Mouse (Mus musculus): ENCODE measurements around the gene Hcrtr1. TPM values are rescaled to one million over a fixed set of nuclear protein-coding genes. Genes with fewer than 3 reads are reported as not detected.
A peak's percentile ranks its signal among the peaks of the same experiment; 100 is the strongest.

The Hcrtr1 gene
- polyA plus RNA-seq, 1 experiment from 2014 or later, result 0.34 TPM

- Histone ChIP-seq H3K36me3 (ENCODE audit: control insufficient read depth, insufficient read depth, low read length) (no peaks in the 10 kb centered on the region), H3K4me1 (ENCODE audit: control insufficient read depth, insufficient read depth, low read length) (peaks cover 30% of the 10 kb centered on the region), H3K9ac (ENCODE audit: low read depth, low read length) (no peak overlapping the region), H3K27me3 (replicated peaks; ENCODE audit: control insufficient read depth, insufficient read depth, low read length) (no peaks in the 10 kb centered on the region), H3K4me2 (ENCODE audit: low read depth, low read length) (no peak overlapping the region), H3K27ac (ENCODE audit: low read length) (no peak overlapping the region), H3K4me3 (ENCODE audit: low read length) (no peak overlapping the region), H3K9me3 (ENCODE audit: control insufficient read depth, low read length) (no peaks in the 10 kb centered on the region)
- WGBS, result 42% methylated on average over 4 of the region's 4 CpGs
- no peak for ATAC-seq
These were observed 22.2 kb upstream of the Hcrtr1 start for GRCm38 (mm10) chr4:130161349-130161748.

- peak; percentile 87 for ATAC-seq
- Histone ChIP-seq H3K4me2 (ENCODE audit: low read depth, low read length) (no peak overlapping the region), H3K27ac (ENCODE audit: low read length) (0 out of 2 replicates have a peak overlapping the region, but pooled peaks have one; percentile 17), H3K4me1 (ENCODE audit: control insufficient read depth, insufficient read depth, low read length) (0 out of 2 replicates have a peak, but pooled peaks cover 8% of the 10 kb centered on the region), H3K9me3 (ENCODE audit: control insufficient read depth, low read length) (no peaks in the 10 kb centered on the region; the same call in 1 of the 2 replicates), H3K4me3 (ENCODE audit: low read length) (no peak overlapping the region), H3K27me3 (replicated peaks; ENCODE audit: control insufficient read depth, insufficient read depth, low read length) (peaks cover 6% of the 10 kb centered on the region; the same call in 1 of the 2 replicates), H3K36me3 (ENCODE audit: control insufficient read depth, insufficient read depth, low read length) (no peaks in the 10 kb centered on the region), H3K9ac (ENCODE audit: low read depth, low read length) (no peak overlapping the region)
- 59% methylated on average over 12 of the region's 12 CpGs for WGBS
These were observed 17.7 kb upstream of the Hcrtr1 start for GRCm38 (mm10) chr4:130156812-130157371.

GRCm38 (mm10) chr4:130154250-130154649, 15.1 kb upstream of the Hcrtr1 start:
- Histone ChIP-seq H3K27me3 (replicated peaks; ENCODE audit: control insufficient read depth, insufficient read depth, low read length) (peaks cover 8% of the 10 kb centered on the region; the same call in 1 of the 2 replicates), H3K4me3 (ENCODE audit: low read length) (no peak overlapping the region), H3K4me1 (ENCODE audit: control insufficient read depth, insufficient read depth, low read length) (0 out of 2 replicates have a peak, but pooled peaks cover 6% of the 10 kb centered on the region), H3K9me3 (ENCODE audit: control insufficient read depth, low read length) (no peaks in the 10 kb centered on the region; the same call in 1 of the 2 replicates), H3K4me2 (ENCODE audit: low read depth, low read length) (no peak overlapping the region), H3K36me3 (ENCODE audit: control insufficient read depth, insufficient read depth, low read length) (no peaks in the 10 kb centered on the region), H3K9ac (ENCODE audit: low read depth, low read length) (no peak overlapping the region), H3K27ac (ENCODE audit: low read length) (no peak overlapping the region)
- WGBS, result 75% methylated on average over 3 of the region's 3 CpGs
- no peak for ATAC-seq

- no peak overlapping the region for H3K27ac ChIP-seq (ENCODE audit: low read length)
- no peaks in the 10 kb centered on the region for H3K9me3 ChIP-seq (ENCODE audit: control insufficient read depth, low read length)
- no peak overlapping the region for H3K4me3 ChIP-seq (ENCODE audit: low read length)
- no peak overlapping the region for H3K9ac ChIP-seq (ENCODE audit: low read depth, low read length)
- H3K36me3 ChIP-seq (ENCODE audit: control insufficient read depth, insufficient read depth, low read length), result no peaks in the 10 kb centered on the region
- H3K4me1 ChIP-seq (ENCODE audit: control insufficient read depth, insufficient read depth, low read length), result no peaks in the 10 kb centered on the region
- H3K4me2 ChIP-seq (ENCODE audit: low read depth, low read length), result no peak overlapping the region
- no peak for ATAC-seq
- H3K27me3 ChIP-seq (replicated peaks; ENCODE audit: control insufficient read depth, insufficient read depth, low read length), result peaks cover 8% of the 10 kb centered on the region; the same call in 1 of the 2 replicates
- 57% methylated on average over 10 of the region's 10 CpGs for whole genome bisulfite sequencing
These were observed 9.2 kb upstream of the Hcrtr1 start for GRCm38 (mm10) chr4:130148405-130148804.

GRCm38 (mm10) chr4:130141786-130142185, 2.6 kb upstream of the Hcrtr1 start:
- 52% methylated on average over 3 of the region's 3 CpGs for WGBS
- no peak for ATAC-seq

GRCm38 (mm10) chr4:130140992-130141402, 1.8 kb upstream of the Hcrtr1 start:
- H3K27me3 ChIP-seq (replicated peaks; ENCODE audit: control insufficient read depth, insufficient read depth, low read length), result peaks cover 28% of the 10 kb centered on the region
- no peaks in the 10 kb centered on the region for H3K36me3 ChIP-seq (ENCODE audit: control insufficient read depth, insufficient read depth, low read length)
- H3K9ac ChIP-seq (ENCODE audit: low read depth, low read length), result no peak overlapping the region
- H3K4me3 ChIP-seq (ENCODE audit: low read length), result no peak overlapping the region
- H3K4me1 ChIP-seq (ENCODE audit: control insufficient read depth, insufficient read depth, low read length), result peaks cover 3% of the 10 kb centered on the region; the same call in 1 of the 2 replicates
- no peak overlapping the region for H3K27ac ChIP-seq (ENCODE audit: low read length)
- no peak for ATAC-seq
- WGBS, result 50% methylated on average over 9 of the region's 9 CpGs
- no peak overlapping the region for H3K4me2 ChIP-seq (ENCODE audit: low read depth, low read length)
- no peaks in the 10 kb centered on the region for H3K9me3 ChIP-seq (ENCODE audit: control insufficient read depth, low read length)

More at GRCm38 (mm10) chr4:130141786-130142185, 2.6 kb upstream of the Hcrtr1 start:
- Histone ChIP-seq H3K36me3 (ENCODE audit: control insufficient read depth, insufficient read depth, low read length) (no peaks in the 10 kb centered on the region), H3K4me2 (ENCODE audit: low read depth, low read length) (no peak overlapping the region), H3K27ac (ENCODE audit: low read length) (no peak overlapping the region), H3K9me3 (ENCODE audit: control insufficient read depth, low read length) (no peaks in the 10 kb centered on the region), H3K27me3 (replicated peaks; ENCODE audit: control insufficient read depth, insufficient read depth, low read length) (peaks cover 28% of the 10 kb centered on the region), H3K4me1 (ENCODE audit: control insufficient read depth, insufficient read depth, low read length) (peaks cover 3% of the 10 kb centered on the region; the same call in 1 of the 2 replicates), H3K4me3 (ENCODE audit: low read length) (no peak overlapping the region), H3K9ac (ENCODE audit: low read depth, low read length) (no peak overlapping the region)

- Histone ChIP-seq H3K9me3 (ENCODE audit: control insufficient read depth, low read length) (no peaks in the 10 kb centered on the region), H3K27ac (ENCODE audit: low read length) (no peak overlapping the region), H3K4me2 (ENCODE audit: low read depth, low read length) (peak overlapping the region; percentile 59), H3K4me3 (ENCODE audit: low read length) (peak overlapping the region; percentile 35), H3K27me3 (replicated peaks; ENCODE audit: control insufficient read depth, insufficient read depth, low read length) (peaks cover 28% of the 10 kb centered on the region), H3K36me3 (ENCODE audit: control insufficient read depth, insufficient read depth, low read length) (no peaks in the 10 kb centered on the region), H3K4me1 (ENCODE audit: control insufficient read depth, insufficient read depth, low read length) (peaks cover 18% of the 10 kb centered on the region; the same call in 1 of the 2 replicates), H3K9ac (ENCODE audit: low read depth, low read length) (peak overlapping the region; percentile 20; the same call in 1 of the 2 replicates)
- ATAC-seq, result peak; percentile 53
- WGBS, result under 1% methylated on average over 56 of the region's 57 CpGs
These were observed 532 bp downstream of the Hcrtr1 start for GRCm38 (mm10) chr4:130138441-130139213.

GRCm38 (mm10) chr4:130133399-130133798, 5.8 kb downstream of the Hcrtr1 start:
- Histone ChIP-seq H3K4me1 (ENCODE audit: control insufficient read depth, insufficient read depth, low read length) (peaks cover 52% of the 10 kb centered on the region), H3K27ac (ENCODE audit: low read length) (no peak overlapping the region), H3K36me3 (ENCODE audit: control insufficient read depth, insufficient read depth, low read length) (no peaks in the 10 kb centered on the region), H3K4me3 (ENCODE audit: low read length) (no peak overlapping the region), H3K27me3 (replicated peaks; ENCODE audit: control insufficient read depth, insufficient read depth, low read length) (0 out of 2 replicates have a peak, but pooled peaks cover 4% of the 10 kb centered on the region), H3K9ac (ENCODE audit: low read depth, low read length) (no peak overlapping the region), H3K9me3 (ENCODE audit: control insufficient read depth, low read length) (no peaks in the 10 kb centered on the region), H3K4me2 (ENCODE audit: low read depth, low read length) (no peak overlapping the region)
- WGBS, result 45% methylated on average over 6 of the region's 6 CpGs
- peak; percentile 58 for ATAC-seq

GRCm38 (mm10) chr4:130131448-130132105, 7.6 kb downstream of the Hcrtr1 start:
- Histone ChIP-seq H3K36me3 (ENCODE audit: control insufficient read depth, insufficient read depth, low read length) (0 out of 2 replicates have a peak, but pooled peaks cover under 1% of the 10 kb centered on the region), H3K4me3 (ENCODE audit: low read length) (no peak overlapping the region), H3K27ac (ENCODE audit: low read length) (peak overlapping the region; percentile 94), H3K4me2 (ENCODE audit: low read depth, low read length) (0 out of 2 replicates have a peak overlapping the region, but pooled peaks have one; percentile 9), H3K4me1 (ENCODE audit: control insufficient read depth, insufficient read depth, low read length) (peaks cover 52% of the 10 kb centered on the region), H3K9me3 (ENCODE audit: control insufficient read depth, low read length) (no peaks in the 10 kb centered on the region), H3K9ac (ENCODE audit: low read depth, low read length) (no peak overlapping the region), H3K27me3 (replicated peaks; ENCODE audit: control insufficient read depth, insufficient read depth, low read length) (no peaks in the 10 kb centered on the region)
- WGBS, result 80% methylated on average over 7 of the region's 7 CpGs
- no peak for ATAC-seq
